Mouse (Mus musculus) megakaryocyte, embryonic 14.5 days (primary cell): ENCODE measurements around the gene Rragc. TPM values are rescaled to one million over a fixed set of nuclear protein-coding genes. Genes with fewer than 3 reads are reported as not detected.

Experiments used
- H3K27me3 ChIP-seq: replicated peaks from 2 replicates; pipeline ENCODE3; 2012; ENCODE audit warnings: inconsistent platforms
- H3K36me3 ChIP-seq: replicated peaks from 2 replicates; pipeline ENCODE3; 2012; ENCODE audit warnings: low read length, inconsistent platforms, mixed read lengths
- H3K4me1 ChIP-seq: 2 replicates; pipeline ENCODE4 v1.6.1; 2012; ENCODE audit warnings: inconsistent platforms
- H3K4me3 ChIP-seq: replicated peaks from 2 replicates; pipeline ENCODE3; 2012; ENCODE audit warnings: moderate library complexity, mild to moderate bottlenecking, inconsistent platforms
- H3K9me3 ChIP-seq: 2 replicates; pipeline ENCODE4 v1.6.1; 2012; ENCODE audit warnings: inconsistent platforms
- FLI1 ChIP-seq: IDR thresholded peaks from 2 replicates; pipeline ENCODE4 v1.6.1; 2012; ENCODE audit warnings: low read length, inconsistent platforms, mixed read lengths
- GATA1 ChIP-seq: IDR thresholded peaks from 3 replicates; pipeline ENCODE4 v1.6.1; 2012; ENCODE audit warnings: mixed read lengths, low read length, inconsistent platforms, borderline replicate concordance
- polyA plus RNA-seq: library from polyadenylated mRNA; stranded (reverse); fragments of >175 nt; gene quantifications from 2 replicates; pipeline ENCODE4 v1.2.3, GENCODE M21; 2012; ENCODE audit warnings: low replicate concordance; ENCODE audit not compliant: insufficient read depth

The Rragc gene
- polyA plus RNA-seq: 5.8 and 10.4 TPM in 2 replicates

- Histone ChIP-seq H3K9me3 (no peaks in the 10 kb centered on the region), H3K4me1 (peaks cover 52% of the 10 kb centered on the region)
Observed at GRCm38 (mm10) chr4:123916748-123917547, at the start of gene Rragc. Rragc (plus strand) TSS chr4:123917446.

GRCm38 (mm10) chr4:123893726-123894125 is 23.5 kb upstream of the Rragc start:
- Histone ChIP-seq H3K36me3 (no peaks in the 10 kb centered on the region), H3K9me3 (peaks cover 2% of the 10 kb centered on the region; the same call in 1 of the 2 replicates), H3K4me1 (no peaks in the 10 kb centered on the region), H3K4me3 (no peak overlapping the region), H3K27me3 (peaks cover 21% of the 10 kb centered on the region)
- TF ChIP-seq FLI1: no peak
- TF ChIP-seq GATA1: no peak

More at GRCm38 (mm10) chr4:123916748-123917547, at the start of gene Rragc:
- Histone ChIP-seq H3K27me3 (no peaks in the 10 kb centered on the region), H3K4me3 (peak within 1 kb of the TSS; percentile 100), H3K36me3 (peaks cover 57% of the 10 kb centered on the region)
- TF ChIP-seq GATA1 (no peak), FLI1 (no peak)

DNA sequence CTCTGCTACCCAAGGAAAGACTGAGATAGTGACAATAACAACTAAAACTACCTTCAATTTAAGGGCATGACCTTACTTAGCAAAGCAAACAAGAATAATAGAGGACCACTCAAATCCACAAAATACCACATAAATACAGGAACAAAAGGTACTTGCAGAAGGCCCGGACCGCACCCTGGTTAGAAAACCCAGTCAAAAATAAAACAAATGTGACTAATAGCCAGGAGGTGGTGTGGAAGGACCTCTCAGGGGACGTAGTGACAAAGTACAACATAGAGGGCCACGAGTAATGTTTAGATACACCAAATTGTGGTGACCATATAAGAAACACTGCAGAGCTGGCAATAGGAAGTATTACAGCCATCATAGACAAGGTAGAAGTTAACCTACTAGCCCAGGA is 23.0 kb upstream of the Rragc start:
- Histone ChIP-seq H3K27me3 (peaks cover 21% of the 10 kb centered on the region), H3K4me1 (no peaks in the 10 kb centered on the region), H3K4me3 (no peak overlapping the region), H3K36me3 (no peaks in the 10 kb centered on the region), H3K9me3 (peaks cover under 1% of the 10 kb centered on the region; the same call in 1 of the 2 replicates)
- TF ChIP-seq GATA1 (no peak), FLI1 (no peak)

GRCm38 (mm10) chr4:123898696-123899095 is 18.6 kb upstream of the Rragc start:
- no peak overlapping the region for H3K4me3 ChIP-seq

DNA sequence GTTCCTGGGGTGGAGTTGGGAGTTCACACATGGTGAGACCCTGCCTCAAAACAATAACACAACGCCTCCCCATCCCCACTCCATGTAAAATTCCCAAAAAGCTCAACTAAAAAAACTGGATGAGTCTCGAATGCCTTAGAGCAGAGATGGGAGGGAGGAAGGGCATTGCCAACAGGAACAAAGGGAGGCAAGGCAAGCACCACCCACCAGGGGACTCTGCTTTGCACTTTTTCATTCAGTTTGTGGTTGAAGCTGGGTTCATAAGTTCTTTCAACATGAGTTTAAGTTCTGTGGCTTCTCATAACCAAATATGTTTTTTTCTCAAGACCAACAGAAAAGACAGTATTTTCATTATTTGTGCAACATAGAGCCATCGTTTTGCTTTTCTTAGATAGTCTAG is 13.8 kb upstream of the Rragc start:
- H3K4me3 ChIP-seq: peak overlapping the region; percentile 42
- H3K27me3 ChIP-seq: no peaks in the 10 kb centered on the region
- no peaks in the 10 kb centered on the region for H3K9me3 ChIP-seq
- no peak for TF ChIP-seq GATA1
- TF ChIP-seq FLI1: no peak
- H3K36me3 ChIP-seq: peaks cover 5% of the 10 kb centered on the region
- peaks cover 37% of the 10 kb centered on the region for H3K4me1 ChIP-seq

More at GRCm38 (mm10) chr4:123898696-123899095, 18.6 kb upstream of the Rragc start:
- Histone ChIP-seq H3K9me3 (no peaks in the 10 kb centered on the region), H3K36me3 (no peaks in the 10 kb centered on the region), H3K4me1 (peaks cover 10% of the 10 kb centered on the region), H3K27me3 (peaks cover 15% of the 10 kb centered on the region)
- TF ChIP-seq GATA1 (no peak), FLI1 (no peak)

DNA sequence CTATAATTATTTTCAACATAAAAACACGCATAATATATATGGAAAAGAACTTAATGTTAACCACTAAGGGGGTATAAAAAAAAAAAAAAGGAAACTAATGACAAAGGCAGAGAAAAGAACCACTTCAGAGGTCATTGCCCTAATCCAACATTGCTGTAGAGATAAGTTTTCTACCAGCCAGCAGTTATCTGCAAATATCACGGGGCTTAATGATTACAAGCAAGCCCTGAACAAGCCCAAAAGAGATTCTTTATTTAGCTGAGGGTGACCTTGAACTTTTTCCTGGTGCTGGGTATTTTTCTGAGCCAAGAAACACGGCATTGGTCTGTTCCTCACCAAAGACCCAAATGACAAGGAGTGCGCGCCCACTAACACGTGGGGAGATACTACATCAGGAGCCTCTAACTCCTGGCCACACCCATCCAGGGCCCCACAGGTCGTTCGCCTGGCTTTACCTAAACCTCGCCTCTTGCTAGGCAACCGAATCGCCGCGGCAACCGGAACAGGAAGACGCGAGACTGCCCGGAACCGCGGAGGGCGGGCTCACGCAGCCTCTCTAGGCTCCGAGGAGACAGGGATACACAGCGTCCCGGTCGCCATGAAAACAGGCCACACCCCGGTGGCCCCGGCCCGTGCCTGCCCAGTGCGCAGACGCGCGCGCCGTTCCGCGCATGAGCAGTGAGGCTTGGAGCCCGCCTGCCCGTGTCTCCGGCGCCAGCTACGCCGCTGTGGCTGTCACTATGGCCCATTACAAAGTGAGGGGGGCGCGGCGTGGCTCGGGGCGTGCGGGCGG is 12.7 kb upstream of the Rragc start, which contains the start of gene Mycbp:
Gene Mycbp (plus strand): TSS at position 500 of the 793 bp plus-strand sequence.
- peak within 1 kb of the TSS; percentile 98 for H3K4me3 ChIP-seq
- H3K27me3 ChIP-seq: no peaks in the 10 kb centered on the region
- H3K9me3 ChIP-seq: no peaks in the 10 kb centered on the region
- peaks cover 16% of the 10 kb centered on the region for H3K36me3 ChIP-seq
- no peak for TF ChIP-seq FLI1
- H3K4me1 ChIP-seq: peaks cover 48% of the 10 kb centered on the region

GRCm38 (mm10) chr4:123905126-123905668 is 12.0 kb upstream of the Rragc start:
- H3K36me3 ChIP-seq: peaks cover 23% of the 10 kb centered on the region
- peaks cover 48% of the 10 kb centered on the region for H3K4me1 ChIP-seq
- no peaks in the 10 kb centered on the region for H3K27me3 ChIP-seq
- no peak for TF ChIP-seq FLI1
- no peak for TF ChIP-seq GATA1
- no peaks in the 10 kb centered on the region for H3K9me3 ChIP-seq
- H3K4me3 ChIP-seq: peak overlapping the region; percentile 98

DNA sequence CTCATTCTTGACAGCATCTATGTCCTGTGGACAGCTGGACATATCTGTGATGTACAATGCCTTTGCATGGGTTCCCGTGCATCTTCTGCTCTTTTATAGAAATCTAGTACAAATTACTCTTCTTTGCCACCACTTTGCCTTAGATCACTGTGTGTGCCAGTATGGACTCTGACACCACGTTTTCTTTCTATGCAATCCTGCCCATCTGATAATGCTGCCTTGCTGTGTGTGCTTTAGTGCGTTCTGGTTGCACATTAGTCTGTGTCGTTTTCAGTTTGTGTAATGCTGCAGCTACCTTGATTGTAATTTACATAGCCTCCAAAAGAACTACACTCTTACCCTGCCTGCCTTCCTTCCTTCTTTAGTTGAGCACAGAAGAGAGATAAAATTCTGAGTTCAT is 5.7 kb upstream of the Rragc start:
- Histone ChIP-seq H3K36me3 (peaks cover 63% of the 10 kb centered on the region), H3K9me3 (no peaks in the 10 kb centered on the region), H3K4me1 (peaks cover 55% of the 10 kb centered on the region), H3K4me3 (no peak overlapping the region), H3K27me3 (no peaks in the 10 kb centered on the region)
- TF ChIP-seq FLI1 (no peak), GATA1 (no peak)

GRCm38 (mm10) chr4:123912431-123912830 is 4.8 kb upstream of the Rragc start:
- Histone ChIP-seq H3K4me3 (no peak overlapping the region), H3K27me3 (no peaks in the 10 kb centered on the region), H3K36me3 (peaks cover 63% of the 10 kb centered on the region), H3K4me1 (peaks cover 51% of the 10 kb centered on the region), H3K9me3 (no peaks in the 10 kb centered on the region)
- no peak for TF ChIP-seq GATA1
- no peak for TF ChIP-seq FLI1
